Mouse (Mus musculus) monocyte, adult 5-6 weeks (primary cell): ENCODE measurements at regions not wholly inside any gene's neighbourhood (a gene's known extent, or its start where the extent isn't known, plus 50 kb on each side); places are given as distances from the start of the nearest gene placed in this dataset.
"Not testable (repeated sequence)": the region's sequence is repeated elsewhere in the genome, so short reads cannot be mapped to it uniquely, and the experiment has no call there.

Source experiments
- ATAC-seq: fragments of 153-309, 156-312 bp; replicated peaks from 2 replicates; pipeline ENCODE4 v1.8.0; 2017; ENCODE audit warnings: mild to moderate bottlenecking; ENCODE audit not compliant: low TSS enrichment, insufficient number of reproducible peaks, severe bottlenecking, poor library complexity, low FRiP score

GRCm38 (mm10) chr1:189156906-189157305 is 149.3 kb upstream of the Kctd3 start:
- no peak for ATAC-seq

GRCm38 (mm10) chr1:189154376-189154775 is 146.7 kb upstream of the Kctd3 start:
- no peak for ATAC-seq

GRCm38 (mm10) chr1:189153150-189153549 is 145.5 kb upstream of the Kctd3 start:
- ATAC-seq = no peak

GRCm38 (mm10) chr1:189142982-189143451 is 135.4 kb upstream of the Kctd3 start:
- ATAC-seq = no peak

- no peak for ATAC-seq
These were observed 134.9 kb upstream of the Kctd3 start for GRCm38 (mm10) chr1:189142551-189142950.

- no peak for ATAC-seq
These were observed 134.1 kb upstream of the Kctd3 start for GRCm38 (mm10) chr1:189141694-189142093.

GRCm38 (mm10) chr1:189136731-189137385 is 129.2 kb upstream of the Kctd3 start:
- ATAC-seq = no peak

- ATAC-seq = no peak
These were observed 128.2 kb upstream of the Kctd3 start for GRCm38 (mm10) chr1:189135826-189136225.

- no peak for ATAC-seq
These were observed 121.1 kb upstream of the Kctd3 start for GRCm38 (mm10) chr1:189128706-189129105.

GRCm38 (mm10) chr1:189128246-189128645 is 120.6 kb upstream of the Kctd3 start:
- not testable (repeated sequence) for ATAC-seq

- no peak for ATAC-seq
These were observed 119.7 kb upstream of the Kctd3 start for GRCm38 (mm10) chr1:189127367-189127766.

- ATAC-seq = no peak
These were observed 112.5 kb upstream of the Kctd3 start for GRCm38 (mm10) chr1:189119941-189120735.

- ATAC-seq = not testable (repeated sequence)
These were observed 111.4 kb upstream of the Kctd3 start for GRCm38 (mm10) chr1:189119005-189119404.

GRCm38 (mm10) chr1:189118582-189118981 is 110.9 kb upstream of the Kctd3 start:
- no peak for ATAC-seq

GRCm38 (mm10) chr1:189115914-189116313 is 108.3 kb upstream of the Kctd3 start:
- no peak for ATAC-seq

- ATAC-seq = no peak
These were observed 107.6 kb upstream of the Kctd3 start for GRCm38 (mm10) chr1:189115279-189115678.

GRCm38 (mm10) chr1:189108260-189109035 is 100.8 kb upstream of the Kctd3 start:
- no peak for ATAC-seq

- no peak for ATAC-seq
These were observed 100.2 kb upstream of the Kctd3 start for GRCm38 (mm10) chr1:189107841-189108240.

GRCm38 (mm10) chr1:189107156-189107555 is 99.5 kb upstream of the Kctd3 start:
- no peak for ATAC-seq
